Mouse (Mus musculus) limb, embryonic 15.5 days (tissue): Measurements from ENCODE around the gene Pink1. TPM values are rescaled to one million over a fixed set of nuclear protein-coding genes. Genes with fewer than 3 reads are reported as not detected.

Source experiments
- ATAC-seq: fragments of 200-750 bp; cut with Nextera tagmentation; 2 replicates; pipeline ENCODE4 v1.8.0; 2017; ENCODE audit warnings: low read depth, moderate TSS enrichment; ENCODE audit not compliant: insufficient number of reproducible peaks, low FRiP score, low TSS enrichment
- H3K27ac ChIP-seq: fragments of 300-500 bp; sonication (generic); 2 replicates; pipeline ENCODE4 v1.5.1; 2015; ENCODE audit warnings: moderate library complexity, mild to moderate bottlenecking, inconsistent platforms
- H3K27me3 ChIP-seq: fragments of 300-500 bp; sonication (generic); 2 replicates; pipeline ENCODE4 v1.6.1; 2015; ENCODE audit warnings: inconsistent platforms
- H3K36me3 ChIP-seq: fragments of 300-500 bp; sonication (generic); 2 replicates; pipeline ENCODE4 v1.6.1; 2015; ENCODE audit warnings: inconsistent platforms
- H3K4me1 ChIP-seq: fragments of 300-500 bp; sonication (generic); 2 replicates; pipeline ENCODE4 v1.6.1; 2015; ENCODE audit warnings: inconsistent platforms
- H3K4me2 ChIP-seq: fragments of 300-500 bp; sonication (generic); 2 replicates; pipeline ENCODE4 v1.6.1; 2015; ENCODE audit warnings: mild to moderate bottlenecking, inconsistent platforms
- H3K4me3 ChIP-seq: fragments of 300-500 bp; sonication (generic); 2 replicates; pipeline ENCODE4 v1.5.1; 2015; ENCODE audit warnings: mild to moderate bottlenecking, inconsistent platforms
- H3K9ac ChIP-seq: fragments of 300-500 bp; sonication (generic); 2 replicates; pipeline ENCODE4 v1.6.1; 2015; ENCODE audit warnings: inconsistent platforms
- H3K9me3 ChIP-seq: fragments of 300-500 bp; sonication (generic); 2 replicates; pipeline ENCODE4 v1.6.1; 2016; ENCODE audit warnings: inconsistent platforms
- WGBS: fragments of 180-500 bp; shearing (Covaris S2); methylation state at CpG from one replicate; pipeline ENCODE4 v1.1.7; 2015; 5-methylcytosine and 5-hydroxymethylcytosine counted together
- polyA plus RNA-seq: library from polyadenylated mRNA; unstranded; fragments of >200 nt; fragmentation: Nextera tagmentation; extraction: Ambion mirVana; gene quantifications from 2 replicates; pipeline ENCODE4 v1.2.1, GENCODE M21; 2015

The Pink1 gene
- polyA plus RNA-seq, 1 experiment from 2014 or later: 54.0 TPM

GRCm38 (mm10) chr4:138356141-138356540 lies 30.0 kb upstream of the Pink1 start:
- H3K27me3 ChIP-seq: 0 out of 2 replicates have a peak, but pooled peaks cover 6% of the 10 kb centered on the region
- H3K9ac ChIP-seq: no peak overlapping the region
- WGBS: 71% methylated on average over 8 of the region's 8 CpGs
- no peak overlapping the region for H3K4me3 ChIP-seq
- H3K36me3 ChIP-seq: no peaks in the 10 kb centered on the region
- no peak overlapping the region for H3K27ac ChIP-seq
- ATAC-seq: no peak
- no peaks in the 10 kb centered on the region for H3K9me3 ChIP-seq
- no peak overlapping the region for H3K4me2 ChIP-seq
- H3K4me1 ChIP-seq: no peaks in the 10 kb centered on the region

DNA sequence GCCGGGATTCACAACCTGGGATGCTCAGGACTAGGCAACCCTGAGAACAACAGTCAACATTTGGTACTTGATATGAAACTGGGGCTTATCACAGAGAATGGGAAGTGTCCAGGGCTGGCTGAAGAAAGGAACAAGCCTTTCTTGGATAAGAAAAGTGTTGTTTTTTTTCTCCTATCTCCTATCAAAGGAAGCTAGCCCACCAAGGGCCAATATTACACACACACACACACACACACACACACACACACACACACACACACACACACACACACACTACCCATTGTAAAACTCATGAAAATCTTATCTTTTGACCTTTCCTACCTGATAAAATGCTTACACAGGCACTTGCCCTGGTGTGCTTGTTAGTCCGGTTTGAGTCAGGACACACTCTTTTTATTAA lies 29.4 kb upstream of the Pink1 start:
- no peaks in the 10 kb centered on the region for H3K4me1 ChIP-seq
- WGBS: 86% methylated on average over 2 of the region's 2 CpGs
- ATAC-seq: no peak

GRCm38 (mm10) chr4:138353438-138354171 lies 27.5 kb upstream of the Pink1 start:
- Histone ChIP-seq H3K9ac (no peak overlapping the region), H3K9me3 (no peaks in the 10 kb centered on the region), H3K4me2 (no peak overlapping the region), H3K27me3 (0 out of 2 replicates have a peak, but pooled peaks cover 3% of the 10 kb centered on the region), H3K27ac (no peak overlapping the region), H3K4me3 (no peak overlapping the region), H3K36me3 (no peaks in the 10 kb centered on the region), H3K4me1 (no peaks in the 10 kb centered on the region)
- no peak for ATAC-seq
- WGBS: 73% methylated on average over 10 of the region's 10 CpGs

More for the DNA sequence above, 29.4 kb upstream of the Pink1 start:
- Histone ChIP-seq H3K9ac (no peak overlapping the region), H3K4me2 (no peak overlapping the region), H3K27me3 (no peaks in the 10 kb centered on the region), H3K36me3 (no peaks in the 10 kb centered on the region), H3K4me3 (no peak overlapping the region), H3K27ac (no peak overlapping the region), H3K9me3 (no peaks in the 10 kb centered on the region)

GRCm38 (mm10) chr4:138352692-138353091 lies 26.6 kb upstream of the Pink1 start:
- no peaks in the 10 kb centered on the region for H3K4me1 ChIP-seq
- WGBS: 83% methylated on average over 6 of the region's 6 CpGs

DNA sequence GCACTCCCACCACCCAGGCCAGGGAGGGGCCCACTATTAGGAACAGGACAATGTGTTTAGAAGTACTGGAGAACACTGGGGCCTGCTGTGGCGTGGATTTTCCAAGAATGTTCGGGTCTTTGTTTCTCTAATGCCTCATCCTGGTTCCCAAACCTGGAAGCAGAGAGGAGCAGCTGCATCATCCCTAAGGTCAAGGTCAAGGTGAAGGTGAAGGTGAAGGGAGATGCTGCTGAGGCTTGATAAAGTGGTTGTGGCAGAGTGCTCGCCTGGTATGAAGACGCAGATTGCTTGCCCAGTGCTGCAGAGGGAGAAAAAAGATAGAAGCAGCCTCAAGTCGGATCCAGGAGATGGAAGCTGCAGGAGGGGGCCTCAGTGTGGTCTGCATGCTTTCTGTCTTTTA lies 25.7 kb upstream of the Pink1 start:
- no peak for ATAC-seq
- no peaks in the 10 kb centered on the region for H3K36me3 ChIP-seq

More at GRCm38 (mm10) chr4:138352692-138353091, 26.6 kb upstream of the Pink1 start:
- ATAC-seq: no peak
- H3K9ac ChIP-seq: no peak overlapping the region
- 0 out of 2 replicates have a peak, but pooled peaks cover 3% of the 10 kb centered on the region for H3K27me3 ChIP-seq
- no peaks in the 10 kb centered on the region for H3K9me3 ChIP-seq
- H3K4me2 ChIP-seq: no peak overlapping the region
- H3K4me3 ChIP-seq: no peak overlapping the region
- no peak overlapping the region for H3K27ac ChIP-seq
- H3K36me3 ChIP-seq: no peaks in the 10 kb centered on the region

GRCm38 (mm10) chr4:138348716-138349115 lies 22.6 kb upstream of the Pink1 start:
- 72% methylated on average over 7 of the region's 7 CpGs for WGBS
- ATAC-seq: no peak

More for the DNA sequence above, 25.7 kb upstream of the Pink1 start:
- no peaks in the 10 kb centered on the region for H3K4me1 ChIP-seq
- H3K27ac ChIP-seq: no peak overlapping the region
- WGBS: 87% methylated on average over 5 of the region's 5 CpGs
- H3K4me2 ChIP-seq: no peak overlapping the region
- no peak overlapping the region for H3K9ac ChIP-seq
- no peak overlapping the region for H3K4me3 ChIP-seq
- H3K27me3 ChIP-seq: 0 out of 2 replicates have a peak, but pooled peaks cover 3% of the 10 kb centered on the region
- no peaks in the 10 kb centered on the region for H3K9me3 ChIP-seq

GRCm38 (mm10) chr4:138347280-138347679 lies 21.2 kb upstream of the Pink1 start:
- Histone ChIP-seq H3K27me3 (0 out of 2 replicates have a peak, but pooled peaks cover 3% of the 10 kb centered on the region), H3K36me3 (no peaks in the 10 kb centered on the region), H3K9ac (no peak overlapping the region), H3K4me2 (no peak overlapping the region), H3K27ac (no peak overlapping the region), H3K4me3 (no peak overlapping the region), H3K9me3 (no peaks in the 10 kb centered on the region), H3K4me1 (peaks cover 20% of the 10 kb centered on the region)
- 77% methylated on average over 1 of the region's 1 CpGs for WGBS
- no peak for ATAC-seq

More at GRCm38 (mm10) chr4:138348716-138349115, 22.6 kb upstream of the Pink1 start:
- no peak overlapping the region for H3K27ac ChIP-seq
- no peak overlapping the region for H3K4me2 ChIP-seq
- no peak overlapping the region for H3K4me3 ChIP-seq
- no peaks in the 10 kb centered on the region for H3K9me3 ChIP-seq
- no peaks in the 10 kb centered on the region for H3K36me3 ChIP-seq
- H3K9ac ChIP-seq: no peak overlapping the region
- H3K27me3 ChIP-seq: 0 out of 2 replicates have a peak, but pooled peaks cover 3% of the 10 kb centered on the region
- H3K4me1 ChIP-seq: peaks cover 7% of the 10 kb centered on the region; the same call in 1 of the 2 replicates

- Histone ChIP-seq H3K9me3 (no peaks in the 10 kb centered on the region), H3K27me3 (0 out of 2 replicates have a peak, but pooled peaks cover 3% of the 10 kb centered on the region), H3K4me3 (no peak overlapping the region), H3K36me3 (no peaks in the 10 kb centered on the region), H3K27ac (no peak overlapping the region), H3K9ac (no peak overlapping the region), H3K4me2 (no peak overlapping the region), H3K4me1 (peaks cover 33% of the 10 kb centered on the region)
- 43% methylated on average over 9 of the region's 9 CpGs for WGBS
- no peak for ATAC-seq
These were observed 18.9 kb upstream of the Pink1 start for GRCm38 (mm10) chr4:138344891-138345545.

DNA sequence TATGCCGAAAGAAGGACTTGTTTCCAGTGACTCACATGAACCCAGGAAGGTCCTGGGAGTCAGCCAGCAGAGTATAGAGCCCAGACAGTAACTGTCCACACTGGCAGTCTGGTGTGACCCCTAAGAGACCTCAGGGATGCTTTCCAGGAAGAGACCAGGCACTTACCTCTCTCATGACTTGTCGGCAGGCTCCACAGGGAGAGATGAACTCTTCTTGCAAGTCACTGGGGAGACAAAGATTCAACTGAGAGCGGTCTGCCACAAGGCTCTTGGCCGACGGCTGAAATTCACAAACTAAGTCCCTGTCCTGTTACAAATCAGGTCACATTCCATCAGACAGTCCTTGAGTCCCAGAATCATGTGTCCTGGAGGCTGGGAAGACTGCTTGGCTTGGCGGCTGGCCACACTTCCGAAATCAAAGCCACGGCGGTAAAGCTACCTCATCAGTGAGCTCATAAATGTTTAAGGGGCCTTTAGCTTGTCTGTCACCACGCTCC lies 17.3 kb upstream of the Pink1 start:
- Histone ChIP-seq H3K27me3 (no peaks in the 10 kb centered on the region), H3K4me1 (peaks cover 35% of the 10 kb centered on the region), H3K9me3 (no peaks in the 10 kb centered on the region), H3K27ac (peak overlapping the region; percentile 38; the same call in 1 of the 2 replicates), H3K4me2 (no peak overlapping the region), H3K36me3 (no peaks in the 10 kb centered on the region), H3K9ac (no peak overlapping the region), H3K4me3 (no peak overlapping the region)
- no peak for ATAC-seq
- 31% methylated on average over 10 of the region's 10 CpGs for WGBS

GRCm38 (mm10) chr4:138342778-138343177 lies 16.7 kb upstream of the Pink1 start:
- Histone ChIP-seq H3K36me3 (no peaks in the 10 kb centered on the region), H3K27me3 (no peaks in the 10 kb centered on the region), H3K4me2 (no peak overlapping the region), H3K9ac (no peak overlapping the region), H3K9me3 (no peaks in the 10 kb centered on the region), H3K4me1 (peaks cover 35% of the 10 kb centered on the region), H3K27ac (no peak overlapping the region), H3K4me3 (no peak overlapping the region)
- ATAC-seq: no peak
- WGBS: 73% methylated on average over 6 of the region's 6 CpGs

DNA sequence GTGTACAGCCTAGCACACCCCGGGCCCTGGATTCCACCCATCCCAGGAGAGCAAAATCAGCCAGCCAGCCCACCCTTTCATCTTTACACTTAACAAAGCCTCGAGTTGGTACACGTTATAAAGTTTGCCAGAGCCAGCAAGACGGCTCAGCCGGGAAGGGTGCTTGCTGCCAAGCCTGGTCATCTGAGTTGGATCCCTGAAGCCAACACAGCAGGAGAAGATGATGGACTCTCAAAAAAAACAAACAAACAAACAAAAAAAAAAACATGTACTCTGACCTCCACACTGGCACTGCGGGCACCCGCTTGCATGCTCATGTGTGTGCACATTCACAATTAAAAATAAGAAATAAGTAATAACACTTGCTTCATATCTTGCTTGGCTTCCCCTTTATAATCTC lies 15.9 kb upstream of the Pink1 start:
- ATAC-seq: no peak
- Histone ChIP-seq H3K36me3 (no peaks in the 10 kb centered on the region), H3K27ac (no peak overlapping the region), H3K9ac (no peak overlapping the region), H3K4me3 (no peak overlapping the region), H3K4me2 (no peak overlapping the region), H3K4me1 (peaks cover 35% of the 10 kb centered on the region), H3K27me3 (no peaks in the 10 kb centered on the region), H3K9me3 (no peaks in the 10 kb centered on the region)
- 56% methylated on average over 7 of the region's 7 CpGs for WGBS

DNA sequence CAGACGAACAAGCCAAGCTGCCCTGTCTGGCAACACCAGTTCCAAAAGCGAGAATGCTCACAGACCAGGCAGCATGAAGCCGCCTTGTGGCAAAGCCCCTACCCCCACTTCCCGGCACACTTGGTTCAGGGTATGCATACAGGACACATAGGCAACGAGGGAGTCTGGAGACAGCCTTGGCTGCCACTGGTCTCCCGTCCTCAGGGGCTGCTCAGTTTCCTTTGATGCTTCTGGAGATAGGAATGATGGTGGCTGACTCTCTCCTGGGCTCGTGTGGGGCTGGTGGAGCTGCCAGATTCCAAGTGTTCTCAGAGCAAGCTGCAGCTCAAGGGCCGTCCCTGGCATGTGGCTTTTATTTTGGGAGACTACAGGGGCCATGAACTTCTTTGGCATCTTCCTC lies 15.3 kb upstream of the Pink1 start:
- no peaks in the 10 kb centered on the region for H3K27me3 ChIP-seq
- ATAC-seq: no peak
- H3K4me3 ChIP-seq: no peak overlapping the region
- WGBS: 43% methylated on average over 8 of the region's 8 CpGs
- H3K36me3 ChIP-seq: no peaks in the 10 kb centered on the region
- no peak overlapping the region for H3K4me2 ChIP-seq
- H3K9ac ChIP-seq: no peak overlapping the region
- H3K4me1 ChIP-seq: peaks cover 35% of the 10 kb centered on the region
- no peak overlapping the region for H3K27ac ChIP-seq
- no peaks in the 10 kb centered on the region for H3K9me3 ChIP-seq
